Mouse (Mus musculus): ENCODE measurements at regions not wholly inside any gene's neighbourhood (a gene's known extent, or its start where the extent isn't known, plus 50 kb on each side); places are given as distances from the start of the nearest gene placed in this dataset.

DNA sequence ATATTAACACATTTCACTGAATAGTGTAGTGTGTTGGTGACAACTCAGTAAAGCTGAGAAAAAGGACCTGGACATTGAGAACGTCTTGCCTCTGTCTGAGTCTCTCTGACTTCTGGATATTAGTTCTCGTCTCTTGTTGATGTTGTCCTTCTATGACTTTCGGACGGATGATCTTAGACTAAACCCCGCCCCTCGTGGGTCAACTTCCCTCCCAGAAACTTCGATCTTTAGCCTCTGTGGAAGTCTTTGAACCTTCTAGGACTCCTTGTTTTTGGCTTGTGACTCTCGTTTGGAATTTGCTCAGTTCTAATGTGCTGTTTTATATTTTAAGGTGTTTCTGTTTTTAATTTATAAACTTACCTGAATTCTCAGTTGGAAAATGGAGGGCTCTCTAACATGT is 61.2 kb upstream of the Slc35c1 start:
- no peaks in the 10 kb centered on the region for H3K36me3 ChIP-seq (ENCODE audit: control insufficient read depth, insufficient read depth, low read length)
- no peaks in the 10 kb centered on the region for H3K4me1 ChIP-seq (ENCODE audit: control insufficient read depth, insufficient read depth, insufficient read length)
- no peak overlapping the region for H3K27ac ChIP-seq (ENCODE audit: insufficient read depth, low read length)
- no peaks in the 10 kb centered on the region for H3K27me3 ChIP-seq (ENCODE audit: control insufficient read depth, insufficient read depth, low read length)
- WGBS: 78% methylated on average over 8 of the region's 8 CpGs
- no peak overlapping the region for H3K4me3 ChIP-seq (ENCODE audit: extremely low read depth, insufficient read depth, insufficient read length)
- no peak for DNase-seq (ENCODE audit: low read depth in 1 of 2, low spot score in 2 of 2)
- TF ChIP-seq CTCF (IDR thresholded peaks at IDR 0.05; ENCODE audit: extremely low read depth, insufficient read depth, insufficient read length, insufficient replicate concordance) (no peak), POLR2A (IDR thresholded peaks at IDR 0.05; ENCODE audit: low read depth, low read length) (no peak)

DNA sequence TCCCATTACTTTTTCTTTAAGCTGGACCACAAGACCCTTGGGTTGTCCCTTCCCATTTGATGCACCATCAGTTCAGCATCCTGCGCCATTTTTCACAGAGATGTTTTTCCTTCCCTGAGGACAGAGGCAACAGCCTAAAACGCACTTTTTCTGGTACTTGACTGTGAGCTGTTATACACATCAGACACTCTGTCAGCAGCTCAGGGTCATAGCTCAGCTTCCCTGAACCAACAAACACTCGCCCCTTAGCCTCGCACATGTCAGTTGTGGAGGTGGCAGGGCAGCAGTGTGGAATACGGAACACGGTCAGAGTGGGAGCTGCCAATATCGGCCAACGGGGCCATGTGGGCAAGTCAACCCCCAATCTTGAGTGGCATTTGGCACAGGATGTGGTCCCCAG is 59.1 kb upstream of the Slc35c1 start:
- Histone ChIP-seq H3K27ac (ENCODE audit: insufficient read depth, low read length) (no peak overlapping the region), H3K4me1 (ENCODE audit: control insufficient read depth, insufficient read depth, insufficient read length) (no peaks in the 10 kb centered on the region), H3K4me3 (ENCODE audit: extremely low read depth, insufficient read depth, insufficient read length) (no peak overlapping the region), H3K36me3 (ENCODE audit: control insufficient read depth, insufficient read depth, low read length) (no peaks in the 10 kb centered on the region), H3K27me3 (ENCODE audit: control insufficient read depth, insufficient read depth, low read length) (no peaks in the 10 kb centered on the region)
- WGBS: 82% methylated on average over 8 of the region's 8 CpGs
- no peak for TF ChIP-seq CTCF (IDR thresholded peaks at IDR 0.05; ENCODE audit: extremely low read depth, insufficient read depth, insufficient read length, insufficient replicate concordance)
- no peak for TF ChIP-seq POLR2A (IDR thresholded peaks at IDR 0.05; ENCODE audit: low read depth, low read length)
- no peak for DNase-seq (ENCODE audit: low read depth in 1 of 2, low spot score in 2 of 2)

DNA sequence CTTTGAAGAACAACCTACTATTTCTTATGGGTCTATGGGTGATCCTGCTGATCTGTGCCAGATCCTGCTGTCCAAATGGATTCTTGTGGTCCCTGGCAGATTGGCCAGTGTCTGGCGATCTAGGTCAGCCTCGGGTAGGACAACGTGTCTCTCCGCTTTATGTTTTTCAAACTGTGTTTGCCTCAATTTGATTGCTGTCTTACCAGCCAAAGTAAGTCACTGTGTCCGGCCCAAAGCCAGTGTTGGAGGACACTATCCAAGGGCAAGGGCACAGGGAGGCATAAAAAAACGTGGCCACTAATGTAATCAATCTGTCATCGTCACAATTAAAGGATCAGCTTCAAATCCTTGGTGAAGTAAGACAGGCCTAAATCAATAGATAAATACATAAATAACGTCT is 58.6 kb upstream of the Slc35c1 start:
- H3K4me3 ChIP-seq (ENCODE audit: extremely low read depth, insufficient read depth, insufficient read length): no peak overlapping the region
- H3K36me3 ChIP-seq (ENCODE audit: control insufficient read depth, insufficient read depth, low read length): no peaks in the 10 kb centered on the region
- no peak for DNase-seq (ENCODE audit: low read depth in 1 of 2, low spot score in 2 of 2)
- H3K27me3 ChIP-seq (ENCODE audit: control insufficient read depth, insufficient read depth, low read length): no peaks in the 10 kb centered on the region
- no peaks in the 10 kb centered on the region for H3K4me1 ChIP-seq (ENCODE audit: control insufficient read depth, insufficient read depth, insufficient read length)
- TF ChIP-seq POLR2A (IDR thresholded peaks at IDR 0.05; ENCODE audit: low read depth, low read length): no peak
- no peak for TF ChIP-seq CTCF (IDR thresholded peaks at IDR 0.05; ENCODE audit: extremely low read depth, insufficient read depth, insufficient read length, insufficient replicate concordance)
- 85% methylated on average over 8 of the region's 8 CpGs for WGBS
- no peak overlapping the region for H3K27ac ChIP-seq (ENCODE audit: insufficient read depth, low read length)

DNA sequence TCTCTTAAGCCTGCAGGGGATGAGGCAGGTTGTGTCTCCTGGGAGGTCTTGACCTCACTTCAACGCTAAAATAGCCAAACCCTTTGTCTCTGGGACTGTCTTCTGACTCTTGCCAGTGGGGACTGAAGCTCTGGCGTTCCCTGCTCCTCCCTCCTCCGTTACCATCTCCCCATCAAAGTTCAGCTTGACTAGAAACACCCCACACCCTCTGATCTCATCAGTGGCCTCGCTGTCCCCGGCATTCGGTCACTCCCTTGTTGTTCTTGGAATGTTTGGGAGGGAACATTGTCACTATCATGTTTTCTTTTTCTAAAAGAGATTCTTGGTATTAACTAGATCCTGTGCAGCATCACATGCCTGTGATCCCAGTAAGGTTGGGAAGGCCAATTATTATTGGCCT is 54.6 kb upstream of the Slc35c1 start:
- no peak for TF ChIP-seq POLR2A (IDR thresholded peaks at IDR 0.05; ENCODE audit: low read depth, low read length)
- TF ChIP-seq CTCF (IDR thresholded peaks at IDR 0.05; ENCODE audit: extremely low read depth, insufficient read depth, insufficient read length, insufficient replicate concordance): no peak

DNA sequence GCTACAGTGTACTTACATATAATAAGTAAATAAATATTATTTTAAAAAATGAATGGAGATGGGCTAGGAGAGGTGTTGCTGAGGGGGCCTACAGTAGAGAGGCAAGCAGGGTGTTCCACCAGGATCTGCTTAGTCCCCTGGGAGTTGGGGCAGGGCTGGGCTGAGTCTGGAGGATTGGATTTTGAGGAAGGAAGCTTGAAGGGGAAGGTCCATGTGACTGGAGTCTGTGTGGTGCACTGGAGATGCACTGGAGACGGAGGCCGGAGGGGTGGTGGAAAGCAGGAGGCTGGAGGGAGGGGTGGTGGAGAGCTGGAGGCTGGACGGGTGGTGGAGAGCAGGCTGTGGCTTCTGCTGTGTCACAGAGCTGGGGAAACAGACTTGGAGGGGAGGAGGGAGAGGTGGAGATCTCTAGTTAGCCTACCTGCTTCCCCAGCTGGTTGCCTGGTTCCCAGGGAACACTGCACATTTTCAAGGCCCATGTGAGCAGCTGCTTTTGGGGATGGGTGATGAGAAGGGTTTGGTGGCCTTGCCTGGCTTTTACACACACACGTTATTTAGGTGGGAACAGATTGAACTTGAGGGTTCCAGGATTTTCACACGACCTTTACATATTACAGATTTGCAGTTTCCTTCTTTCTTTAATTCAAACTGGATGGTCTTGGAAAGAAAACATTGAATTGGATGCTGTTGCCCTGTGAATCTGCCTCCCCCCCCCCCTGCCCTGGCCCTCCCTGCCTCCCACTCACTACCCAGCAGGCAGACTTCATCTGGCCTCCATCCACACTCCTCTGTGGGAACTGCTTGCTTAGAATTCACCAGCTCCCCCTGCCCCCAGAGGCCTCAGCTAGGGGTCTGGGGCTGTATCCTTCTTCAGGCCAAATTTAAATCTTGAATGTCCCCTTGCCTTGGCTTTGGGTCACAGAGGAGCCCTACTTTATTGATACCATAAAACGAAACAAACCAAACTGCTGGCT is 51.7 kb upstream of the Slc35c1 start:
- TF ChIP-seq POLR2A (IDR thresholded peaks at IDR 0.05; ENCODE audit: low read depth, low read length) (no peak), CTCF (IDR thresholded peaks at IDR 0.05; ENCODE audit: extremely low read depth, insufficient read depth, insufficient read length, insufficient replicate concordance) (no peak)
- DNase-seq (ENCODE audit: low read depth in 1 of 2, low spot score in 2 of 2): no peak
- no peaks in the 10 kb centered on the region for H3K4me1 ChIP-seq (ENCODE audit: control insufficient read depth, insufficient read depth, insufficient read length)
- no peaks in the 10 kb centered on the region for H3K27me3 ChIP-seq (ENCODE audit: control insufficient read depth, insufficient read depth, low read length)
- no peak overlapping the region for H3K4me3 ChIP-seq (ENCODE audit: extremely low read depth, insufficient read depth, insufficient read length)
- no peaks in the 10 kb centered on the region for H3K36me3 ChIP-seq (ENCODE audit: control insufficient read depth, insufficient read depth, low read length)
- no peak overlapping the region for H3K27ac ChIP-seq (ENCODE audit: insufficient read depth, low read length)
- 71% methylated on average over 6 of the region's 6 CpGs for WGBS

More for the DNA sequence above, 54.6 kb upstream of the Slc35c1 start:
- WGBS: 78% methylated on average over 6 of the region's 6 CpGs
- Histone ChIP-seq H3K4me3 (ENCODE audit: extremely low read depth, insufficient read depth, insufficient read length) (no peak overlapping the region), H3K36me3 (ENCODE audit: control insufficient read depth, insufficient read depth, low read length) (no peaks in the 10 kb centered on the region), H3K27ac (ENCODE audit: insufficient read depth, low read length) (no peak overlapping the region), H3K4me1 (ENCODE audit: control insufficient read depth, insufficient read depth, insufficient read length) (no peaks in the 10 kb centered on the region), H3K27me3 (ENCODE audit: control insufficient read depth, insufficient read depth, low read length) (no peaks in the 10 kb centered on the region)
- no peak for DNase-seq (ENCODE audit: low read depth in 1 of 2, low spot score in 2 of 2)
